Mouse (Mus musculus): ENCODE data around the gene Katnb1.

DNA sequence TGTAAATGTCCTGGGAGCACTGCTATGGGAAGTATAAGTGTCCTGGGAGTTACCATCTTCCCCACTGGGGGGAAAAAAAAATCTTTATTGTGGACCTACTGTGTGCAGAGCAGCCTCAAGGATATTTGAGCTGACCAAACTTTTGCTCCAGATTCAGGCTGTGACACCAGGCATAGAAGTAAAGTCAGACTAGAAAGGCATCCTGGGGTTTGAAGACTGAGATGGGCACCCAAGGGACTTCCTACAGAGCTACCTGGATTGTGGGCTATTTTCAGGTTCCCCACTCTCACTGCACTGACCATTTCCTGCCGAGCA is 58.0 kb downstream of the Katnb1 start:
- no peak for TF ChIP-seq CTCF (IDR thresholded peaks at IDR 0.05; ENCODE audit: extremely low read depth, insufficient read length, insufficient replicate concordance, low read depth, low read length)
- TF ChIP-seq POLR2A (IDR thresholded peaks at IDR 0.05; ENCODE audit: low read depth, low read length): no peak

All from small intestine, adult 2 months (tissue).